Mouse (Mus musculus): ENCODE results near the gene Ahnak. TPM values are rescaled to one million over a fixed set of nuclear protein-coding genes. Genes with fewer than 3 reads are reported as not detected.

The Ahnak gene
- total and polyA plus RNA-seq, 3 experiments: 1.2 to 2.2 TPM; not detected in 1

- no peak for TF ChIP-seq CHD1 (IDR thresholded peaks at IDR 0.05; ENCODE audit: low read depth, low read length)
- no peak for TF ChIP-seq RCOR1 (IDR thresholded peaks at IDR 0.05; ENCODE audit: low read depth, low read length)
Measured at GRCm38 (mm10) chr19:9044291-9044690, 55.2 kb downstream of the Ahnak start (continued).

- TF ChIP-seq MAFK (IDR thresholded peaks at IDR 0.05; ENCODE audit: borderline replicate concordance, low read depth, low read length): no peak
- TF ChIP-seq ZKSCAN1 (IDR thresholded peaks at IDR 0.05; ENCODE audit: low read depth, low read length): no peak
- no peak for TF ChIP-seq POLR2A (IDR thresholded peaks at IDR 0.05; ENCODE audit: control insufficient read depth in 1 of 2, insufficient read depth in 1 of 2, low read depth in 1 of 2, low read length in 2 of 2, poor library complexity in 1 of 2)
- no peak for TF ChIP-seq TAL1 (IDR thresholded peaks at IDR 0.05; ENCODE audit: low read length)
- TF ChIP-seq RAD21 (IDR thresholded peaks at IDR 0.05; ENCODE audit: low read depth, low read length): no peak
- TF ChIP-seq JUND (IDR thresholded peaks at IDR 0.05; ENCODE audit: low read depth, low read length): no peak
- Histone ChIP-seq H3K79me2 (ENCODE audit: control insufficient read depth, insufficient read depth, low read length, poor library complexity) (no peaks in the 10 kb centered on the region), H3K27me3 (ENCODE audit: control insufficient read depth in 1 of 2, insufficient read depth in 2 of 2, low read length in 2 of 2) (no peaks in the 10 kb centered on the region), H3K4me3 (ENCODE audit: control insufficient read depth in 1 of 2, insufficient read depth in 1 of 2, low read depth in 2 of 2, low read length in 2 of 2) (no peak overlapping the region), H3K9ac (ENCODE audit: control insufficient read depth, low read depth, low read length, poor library complexity, severe bottlenecking) (no peak overlapping the region), H3K36me3 (ENCODE audit: control insufficient read depth in 1 of 2, insufficient read depth in 2 of 2, low read length in 2 of 2) (peaks cover 0 to 31% of the 10 kb centered on the region in 2 experiments; a peak in 2 of 4 replicates), H3K9me3 (replicated peaks; ENCODE audit: insufficient read depth, low read length) (no peaks in the 10 kb centered on the region), H3K27ac (ENCODE audit: control insufficient read depth, low read depth, low read length) (no peak overlapping the region), H3K4me1 (ENCODE audit: control insufficient read depth in 1 of 2, insufficient read depth in 2 of 2, low read length in 2 of 2) (peaks cover 16 to 40% of the 10 kb centered on the region in 2 experiments)
- no peak for DNase-seq (ENCODE audit: low read depth, low spot score)
Measured at GRCm38 (mm10) chr19:9047207-9047945, 58.3 kb downstream of the Ahnak start.

- H3K4me1 ChIP-seq (ENCODE audit: control insufficient read depth in 1 of 2, insufficient read depth in 2 of 2, low read length in 2 of 2): peaks cover 20 to 46% of the 10 kb centered on the region in 2 experiments
- H3K79me2 ChIP-seq (ENCODE audit: control insufficient read depth, insufficient read depth, low read length, poor library complexity): no peaks in the 10 kb centered on the region
- H3K27me3 ChIP-seq (ENCODE audit: control insufficient read depth in 1 of 2, insufficient read depth in 2 of 2, low read length in 2 of 2): no peaks in the 10 kb centered on the region
- no peak overlapping the region for H3K27ac ChIP-seq (ENCODE audit: control insufficient read depth, low read depth, low read length)
- no peak for DNase-seq (ENCODE audit: low read depth, low spot score)
- H3K36me3 ChIP-seq (ENCODE audit: control insufficient read depth in 1 of 2, insufficient read depth in 2 of 2, low read length in 2 of 2): peaks cover 0 to 37% of the 10 kb centered on the region in 2 experiments; a peak in 2 of 4 replicates
- H3K4me3 ChIP-seq (ENCODE audit: control insufficient read depth in 1 of 2, insufficient read depth in 1 of 2, low read depth in 2 of 2, low read length in 2 of 2): no peak overlapping the region
- H3K9me3 ChIP-seq (replicated peaks; ENCODE audit: insufficient read depth, low read length): no peaks in the 10 kb centered on the region
- H3K9ac ChIP-seq (ENCODE audit: control insufficient read depth, low read depth, low read length, poor library complexity, severe bottlenecking): no peak overlapping the region
- TF ChIP-seq USF2 (IDR thresholded peaks at IDR 0.05; ENCODE audit: borderline replicate concordance in 1 of 2, insufficient read depth in 1 of 2, low read depth in 1 of 2, low read length in 2 of 2) (no peak), RCOR1 (IDR thresholded peaks at IDR 0.05; ENCODE audit: low read depth, low read length) (no peak), JUND (IDR thresholded peaks at IDR 0.05; ENCODE audit: low read depth, low read length) (no peak), E2F4 (IDR thresholded peaks at IDR 0.05; ENCODE audit: borderline replicate concordance, low read depth, low read length) (no peak), SIN3A (IDR thresholded peaks at IDR 0.05; ENCODE audit: low read length) (no peak), CTCF (IDR thresholded peaks at IDR 0.05 in 2 of 3, conservative IDR thresholded peaks at IDR 0.05 in 1 of 3; ENCODE audit: control insufficient read depth in 1 of 3, insufficient read depth in 1 of 3, low read depth in 2 of 3, low read length in 3 of 3, poor library complexity in 1 of 3, severe bottlenecking in 1 of 3) (no peak)
Measured at GRCm38 (mm10) chr19:9047946-9048387, 58.9 kb downstream of the Ahnak start.

Data from MEL (cell line).